Mouse (Mus musculus): ENCODE results near the gene Tgm1. TPM values are rescaled to one million over a fixed set of nuclear protein-coding genes. Genes with fewer than 3 reads are reported as not detected.

Tgm1 gene
- polyA plus RNA-seq, 1 experiment from 2014 or later: 1.1 TPM

- no peak for TF ChIP-seq CTCF (IDR thresholded peaks at IDR 0.05; ENCODE audit: low read depth)
- H3K9me3 ChIP-seq (ENCODE audit: control insufficient read depth): no peaks in the 10 kb centered on the region
- peaks cover 16% of the 10 kb centered on the region for H3K36me3 ChIP-seq (ENCODE audit: control insufficient read depth, insufficient read depth)
- peak overlapping the region; percentile 70 for H3K4me2 ChIP-seq (replicated peaks; ENCODE audit: low read depth)
- ATAC-seq: peak; percentile 54; the same call in 1 of the 2 replicates
- H3K4me1 ChIP-seq (replicated peaks; ENCODE audit: control insufficient read depth, insufficient read depth, low read length): no peaks in the 10 kb centered on the region; the same call in 1 of the 2 replicates
- no peaks in the 10 kb centered on the region for H3K27me3 ChIP-seq (replicated peaks; ENCODE audit: control insufficient read depth, insufficient read depth, low read length)
- no peak overlapping the region; the same call in 1 of the 2 replicates for H3K9ac ChIP-seq (ENCODE audit: low read depth, low read length)
- H3K27ac ChIP-seq (ENCODE audit: low read depth, low read length): no peak overlapping the region
- peak overlapping the region; percentile 29 for H3K4me3 ChIP-seq (ENCODE audit: low read depth, low read length)
- WGBS: 5% methylated on average over 24 of the region's 25 CpGs
Observed at GRCm38 (mm10) chr14:55713007-55713728, 558 bp downstream of the Tgm1 start.

- Histone ChIP-seq H3K4me3 (ENCODE audit: low read depth, low read length) (no peak overlapping the region), H3K27ac (ENCODE audit: low read depth, low read length) (no peak overlapping the region)
- ATAC-seq: no peak
Observed at GRCm38 (mm10) chr14:55711786-55712185, 1.9 kb downstream of the Tgm1 start.

GRCm38 (mm10) chr14:55709509-55709908 is 4.2 kb downstream of the Tgm1 start:
- Histone ChIP-seq H3K27ac (ENCODE audit: low read depth, low read length) (no peak overlapping the region), H3K27me3 (replicated peaks; ENCODE audit: control insufficient read depth, insufficient read depth, low read length) (no peaks in the 10 kb centered on the region), H3K4me3 (ENCODE audit: low read depth, low read length) (no peak overlapping the region), H3K4me1 (replicated peaks; ENCODE audit: control insufficient read depth, insufficient read depth, low read length) (no peaks in the 10 kb centered on the region; the same call in 1 of the 2 replicates), H3K9ac (ENCODE audit: low read depth, low read length) (no peak overlapping the region), H3K36me3 (ENCODE audit: control insufficient read depth, insufficient read depth) (no peaks in the 10 kb centered on the region), H3K4me2 (replicated peaks; ENCODE audit: low read depth) (no peak overlapping the region), H3K9me3 (ENCODE audit: control insufficient read depth) (no peaks in the 10 kb centered on the region)
- no peak for TF ChIP-seq CTCF (IDR thresholded peaks at IDR 0.05; ENCODE audit: low read depth)
- 93% methylated on average over 4 of the region's 4 CpGs for WGBS
- ATAC-seq: no peak

More at GRCm38 (mm10) chr14:55711786-55712185, 1.9 kb downstream of the Tgm1 start:
- H3K27me3 ChIP-seq (replicated peaks; ENCODE audit: control insufficient read depth, insufficient read depth, low read length): no peaks in the 10 kb centered on the region
- H3K9ac ChIP-seq (ENCODE audit: low read depth, low read length): no peak overlapping the region
- H3K36me3 ChIP-seq (ENCODE audit: control insufficient read depth, insufficient read depth): peaks cover 6% of the 10 kb centered on the region; the same call in 1 of the 2 replicates
- no peaks in the 10 kb centered on the region for H3K9me3 ChIP-seq (ENCODE audit: control insufficient read depth)
- TF ChIP-seq CTCF (IDR thresholded peaks at IDR 0.05; ENCODE audit: low read depth): 0 out of 2 replicates have a peak, but pooled peaks have one; percentile 23
- H3K4me1 ChIP-seq (replicated peaks; ENCODE audit: control insufficient read depth, insufficient read depth, low read length): no peaks in the 10 kb centered on the region; the same call in 1 of the 2 replicates
- 89% methylated on average over 7 of the region's 7 CpGs for WGBS
- no peak overlapping the region for H3K4me2 ChIP-seq (replicated peaks; ENCODE audit: low read depth)

- H3K27ac ChIP-seq (ENCODE audit: low read depth, low read length): no peak overlapping the region
- no peaks in the 10 kb centered on the region for H3K4me1 ChIP-seq (replicated peaks; ENCODE audit: control insufficient read depth, insufficient read depth, low read length)
- no peaks in the 10 kb centered on the region for H3K36me3 ChIP-seq (ENCODE audit: control insufficient read depth, insufficient read depth)
- H3K4me3 ChIP-seq (ENCODE audit: low read depth, low read length): no peak overlapping the region
- H3K9ac ChIP-seq (ENCODE audit: low read depth, low read length): no peak overlapping the region
- no peak for ATAC-seq
- no peak for TF ChIP-seq CTCF (IDR thresholded peaks at IDR 0.05; ENCODE audit: low read depth)
- no peaks in the 10 kb centered on the region for H3K27me3 ChIP-seq (replicated peaks; ENCODE audit: control insufficient read depth, insufficient read depth, low read length)
- 69% methylated on average over 5 of the region's 5 CpGs for WGBS
- H3K4me2 ChIP-seq (replicated peaks; ENCODE audit: low read depth): no peak overlapping the region
- H3K9me3 ChIP-seq (ENCODE audit: control insufficient read depth): no peaks in the 10 kb centered on the region
Observed at GRCm38 (mm10) chr14:55707397-55707796, 6.3 kb downstream of the Tgm1 start.

- no peak for ATAC-seq
- no peak overlapping the region for H3K27ac ChIP-seq (ENCODE audit: low read depth, low read length)
- H3K9me3 ChIP-seq (ENCODE audit: control insufficient read depth): no peaks in the 10 kb centered on the region
- 72% methylated on average over 8 of the region's 8 CpGs for WGBS
- no peaks in the 10 kb centered on the region for H3K36me3 ChIP-seq (ENCODE audit: control insufficient read depth, insufficient read depth)
- H3K9ac ChIP-seq (ENCODE audit: low read depth, low read length): no peak overlapping the region
- H3K4me1 ChIP-seq (replicated peaks; ENCODE audit: control insufficient read depth, insufficient read depth, low read length): no peaks in the 10 kb centered on the region
- no peak overlapping the region for H3K4me2 ChIP-seq (replicated peaks; ENCODE audit: low read depth)
- H3K4me3 ChIP-seq (ENCODE audit: low read depth, low read length): no peak overlapping the region
- H3K27me3 ChIP-seq (replicated peaks; ENCODE audit: control insufficient read depth, insufficient read depth, low read length): no peaks in the 10 kb centered on the region
- TF ChIP-seq CTCF (IDR thresholded peaks at IDR 0.05; ENCODE audit: low read depth): no peak
Observed at GRCm38 (mm10) chr14:55706051-55706600, 7.6 kb downstream of the Tgm1 start.

- no peaks in the 10 kb centered on the region for H3K36me3 ChIP-seq (ENCODE audit: control insufficient read depth, insufficient read depth)
- no peak overlapping the region for H3K4me3 ChIP-seq (ENCODE audit: low read depth, low read length)
- TF ChIP-seq CTCF (IDR thresholded peaks at IDR 0.05; ENCODE audit: low read depth): no peak
- H3K9ac ChIP-seq (ENCODE audit: low read depth, low read length): no peak overlapping the region
- H3K27me3 ChIP-seq (replicated peaks; ENCODE audit: control insufficient read depth, insufficient read depth, low read length): no peaks in the 10 kb centered on the region
- H3K27ac ChIP-seq (ENCODE audit: low read depth, low read length): no peak overlapping the region
- no peaks in the 10 kb centered on the region for H3K4me1 ChIP-seq (replicated peaks; ENCODE audit: control insufficient read depth, insufficient read depth, low read length)
- WGBS: 52% methylated on average over 6 of the region's 6 CpGs
- no peak for ATAC-seq
- H3K4me2 ChIP-seq (replicated peaks; ENCODE audit: low read depth): no peak overlapping the region
- no peaks in the 10 kb centered on the region for H3K9me3 ChIP-seq (ENCODE audit: control insufficient read depth)
Observed at GRCm38 (mm10) chr14:55702761-55703160, 11.0 kb downstream of the Tgm1 start.
